Mouse (Mus musculus) olfactory bulb, adult 2 months (tissue): ENCODE data around the gene Ppp4r3a. TPM values are rescaled to one million over a fixed set of nuclear protein-coding genes. Genes with fewer than 3 reads are reported as not detected.

Experiments
- H3K27ac ChIP-seq: fragments of 200-500 bp; 2 replicates; pipeline ENCODE4 v1.5.1; 2012; ENCODE audit warnings: low read depth, low read length; ENCODE audit not compliant: insufficient read depth
- H3K4me1 ChIP-seq: fragments of 200-500 bp; 2 replicates; pipeline ENCODE4 v1.6.1; 2012; ENCODE audit warnings: low read length; ENCODE audit not compliant: control insufficient read depth, insufficient read depth
- H3K4me3 ChIP-seq: fragments of 200-500 bp; 2 replicates; pipeline ENCODE4 v1.5.1; 2012; ENCODE audit warnings: mild to moderate bottlenecking, low read depth, low read length, moderate library complexity; ENCODE audit not compliant: insufficient read depth
- CTCF ChIP-seq: fragments of 200-500 bp; IDR thresholded peaks from 2 replicates; pipeline ENCODE4 v1.5.1; 2012; ENCODE audit warnings: low read depth, mild to moderate bottlenecking, low read length, moderate library complexity; ENCODE audit not compliant: insufficient read depth
- POLR2A ChIP-seq: fragments of 200-500 bp; IDR thresholded peaks from 2 replicates; pipeline ENCODE4 v1.6.1; 2012; ENCODE audit warnings: mild to moderate bottlenecking, low read depth, low read length, moderate library complexity; ENCODE audit not compliant: insufficient read depth
- WGBS: fragments of 180-500 bp; shearing (Covaris S2); methylation state at CpG from one replicate; pipeline ENCODE4 v1.1.7; 2018; 5-methylcytosine and 5-hydroxymethylcytosine counted together
- polyA plus RNA-seq: library from polyadenylated mRNA; stranded (reverse); fragments of >200 nt; gene quantifications from 2 replicates; pipeline ENCODE4 v1.2.4, GENCODE M21; 2012; ENCODE audit warnings: low replicate concordance; ENCODE audit not compliant: missing spikeins, insufficient read depth, insufficient read length

The Ppp4r3a gene
- polyA plus RNA-seq, 1 experiment = not detected

GRCm38 (mm10) chr12:100997830-100998563 is 85.5 kb downstream of the Ppp4r3a start:
- WGBS = 54% methylated on average over 10 of the region's 10 CpGs
- H3K4me1 ChIP-seq = peaks cover 35% of the 10 kb centered on the region

GRCm38 (mm10) chr12:100996378-100996898 is 87.1 kb downstream of the Ppp4r3a start:
- WGBS = 50% methylated on average over 5 of the region's 5 CpGs
- Histone ChIP-seq H3K27ac (no peak overlapping the region), H3K4me1 (peaks cover 41% of the 10 kb centered on the region), H3K4me3 (no peak overlapping the region)
- TF ChIP-seq CTCF = no peak
- no peak for TF ChIP-seq POLR2A

More at GRCm38 (mm10) chr12:100997830-100998563, 85.5 kb downstream of the Ppp4r3a start:
- Histone ChIP-seq H3K4me3 (no peak overlapping the region), H3K27ac (no peak overlapping the region)
- TF ChIP-seq CTCF = no peak
- TF ChIP-seq POLR2A = no peak

GRCm38 (mm10) chr12:100995607-100996377 is 87.7 kb downstream of the Ppp4r3a start:
- WGBS = 63% methylated on average over 16 of the region's 16 CpGs
- Histone ChIP-seq H3K4me1 (peaks cover 42% of the 10 kb centered on the region), H3K27ac (no peak overlapping the region), H3K4me3 (no peak overlapping the region)
- TF ChIP-seq POLR2A = no peak

- WGBS = 74% methylated on average over 3 of the region's 3 CpGs
- H3K4me3 ChIP-seq = no peak overlapping the region
- H3K4me1 ChIP-seq = peaks cover 52% of the 10 kb centered on the region
- H3K27ac ChIP-seq = no peak overlapping the region
- TF ChIP-seq POLR2A (no peak), CTCF (no peak)
Measured at GRCm38 (mm10) chr12:100994140-100995015, 89.1 kb downstream of the Ppp4r3a start.

GRCm38 (mm10) chr12:100993146-100993545 is 90.4 kb downstream of the Ppp4r3a start:
- whole genome bisulfite sequencing = 64% methylated on average over 3 of the region's 3 CpGs
- peaks cover 52% of the 10 kb centered on the region for H3K4me1 ChIP-seq
- TF ChIP-seq CTCF = no peak
- no peak for TF ChIP-seq POLR2A
- H3K4me3 ChIP-seq = no peak overlapping the region
- no peak overlapping the region for H3K27ac ChIP-seq

- Histone ChIP-seq H3K4me3 (no peak overlapping the region), H3K27ac (no peak overlapping the region), H3K4me1 (peaks cover 48% of the 10 kb centered on the region)
- WGBS = 71% methylated on average over 7 of the region's 7 CpGs
- TF ChIP-seq CTCF (no peak), POLR2A (no peak)
Measured at GRCm38 (mm10) chr12:100992505-100992904, 91.0 kb downstream of the Ppp4r3a start.

- Histone ChIP-seq H3K4me1 (peaks cover 54% of the 10 kb centered on the region), H3K27ac (no peak overlapping the region), H3K4me3 (no peak overlapping the region)
- 88% methylated on average over 3 of the region's 3 CpGs for WGBS
- TF ChIP-seq CTCF = no peak
- TF ChIP-seq POLR2A = no peak
Measured at GRCm38 (mm10) chr12:100991119-100991518, 92.4 kb downstream of the Ppp4r3a start.

GRCm38 (mm10) chr12:100990291-100990690 is 93.2 kb downstream of the Ppp4r3a start:
- no peak for TF ChIP-seq POLR2A
- TF ChIP-seq CTCF = no peak
- 47% methylated on average over 12 of the region's 12 CpGs for WGBS
- no peak overlapping the region for H3K27ac ChIP-seq
- H3K4me1 ChIP-seq = peaks cover 46% of the 10 kb centered on the region
- no peak overlapping the region for H3K4me3 ChIP-seq
